Mouse (Mus musculus): ENCODE measurements around the gene Grn.

Gene Grn

GRCm38 (mm10) chr11:102467041-102467631 is 37.0 kb downstream of the Grn start:
- in situ Hi-C loops (cut with MboI, MseI) = no loop called here

DNA sequence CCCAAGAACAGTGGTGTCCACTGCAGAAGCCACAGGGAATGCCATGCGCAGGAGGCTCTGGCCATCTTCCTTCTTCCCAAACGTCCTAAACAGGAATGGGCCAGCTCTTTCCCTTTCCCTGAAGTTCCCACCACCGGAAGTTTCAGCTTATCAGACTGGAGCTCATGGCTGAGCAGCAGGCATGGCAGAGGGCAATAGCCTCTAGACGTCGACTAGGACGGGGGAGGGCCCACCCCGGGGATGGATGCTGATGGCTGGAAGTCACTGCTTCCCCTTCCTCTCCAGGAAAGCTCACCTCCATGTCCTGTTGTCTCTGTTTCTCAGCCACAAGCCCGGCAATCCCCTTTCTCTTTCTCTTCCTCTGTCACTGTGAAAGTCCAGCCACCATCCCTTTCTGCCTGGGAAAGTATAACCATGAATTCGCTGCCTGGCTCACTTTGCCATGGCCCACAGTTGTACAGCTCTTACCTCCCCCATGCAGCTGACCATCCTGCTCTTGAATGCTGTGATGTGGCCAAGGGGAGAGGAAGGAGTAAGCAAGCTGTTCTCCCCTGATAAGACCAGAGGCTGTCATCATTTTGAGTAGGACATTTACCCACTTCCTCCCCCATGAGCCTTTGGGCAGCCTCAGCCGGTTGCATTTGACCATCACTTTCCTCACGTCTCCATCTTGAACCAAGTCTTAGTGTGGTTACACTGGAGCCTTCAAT is 39.7 kb downstream of the Grn start, which contains the start of gene Itga2b:
Gene Itga2b (minus strand): TSS at position 475 of the 710 bp plus-strand sequence.
- in situ Hi-C loops (cut with MboI, MseI) = no loop called here

DNA sequence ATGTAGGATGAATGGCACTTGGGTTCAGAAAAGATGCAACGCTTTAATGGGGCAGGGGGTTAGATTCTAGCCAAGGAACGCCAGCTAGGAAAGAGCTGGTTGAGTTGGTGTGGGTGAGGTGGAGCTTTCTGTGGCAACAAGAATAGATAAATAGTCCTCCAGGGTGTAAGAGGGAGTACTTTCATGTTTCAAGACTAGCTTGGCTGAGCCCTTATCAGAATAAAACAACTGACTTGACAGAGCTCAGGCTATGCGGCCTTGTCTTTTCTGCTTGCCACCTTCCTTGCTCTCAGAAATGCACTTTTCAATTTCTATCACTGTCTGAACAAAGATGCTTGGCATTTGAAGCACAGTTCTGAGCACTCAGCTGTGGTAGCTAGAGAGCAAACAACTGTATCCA is 44.9 kb downstream of the Grn start:
- in situ Hi-C loops (cut with MboI, MseI) = no loop called here

- in situ Hi-C loops (cut with MboI, MseI) = no loop called here
These were observed 48.6 kb downstream of the Grn start for GRCm38 (mm10) chr11:102478671-102479070.

- in situ Hi-C loops (cut with MboI, MseI) = no loop called here
These were observed 49.5 kb downstream of the Grn start for GRCm38 (mm10) chr11:102479581-102479980.

DNA sequence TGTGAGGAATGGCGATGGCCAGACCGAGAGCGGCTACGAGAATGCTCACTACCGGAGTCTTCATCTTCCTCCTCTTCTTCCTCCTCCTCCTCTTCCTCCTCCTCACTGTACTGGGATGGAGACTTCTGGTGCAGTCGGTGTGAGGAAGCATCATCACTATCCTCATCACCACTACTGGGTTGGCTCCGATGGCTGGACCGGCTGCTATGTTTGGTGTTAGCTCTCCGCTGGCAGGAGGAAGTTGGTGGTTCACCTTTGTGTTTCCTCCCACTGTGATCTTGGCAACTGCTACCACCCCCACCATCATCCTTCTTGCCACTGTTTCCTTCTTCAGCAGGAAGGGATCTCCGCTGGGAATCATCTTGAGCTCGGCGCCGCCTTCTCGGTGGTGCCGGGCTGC is 50.0 kb downstream of the Grn start:
- in situ Hi-C loops (cut with MboI, MseI) = no loop called here

DNA sequence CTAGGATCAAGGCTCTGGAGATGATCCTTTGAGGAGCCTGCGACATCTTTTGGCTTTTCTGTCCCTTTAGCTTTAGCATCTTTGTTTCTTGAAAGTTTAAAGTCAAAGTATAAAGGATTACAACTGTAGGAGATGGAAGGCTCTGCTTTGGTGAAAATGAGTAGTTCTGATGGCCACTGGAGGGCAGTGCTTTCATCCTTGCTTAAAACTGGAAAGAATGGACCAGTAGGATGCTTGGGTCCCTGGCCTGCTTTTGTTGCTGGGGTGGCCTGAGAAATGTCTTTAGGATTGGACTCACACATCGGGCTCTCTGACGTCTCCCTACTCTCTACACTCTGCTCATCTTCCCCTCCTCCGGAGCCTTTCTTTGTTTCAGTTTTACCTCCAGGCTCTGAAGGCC is 50.8 kb downstream of the Grn start:
- in situ Hi-C loops (cut with MboI, MseI) = no loop called here

DNA sequence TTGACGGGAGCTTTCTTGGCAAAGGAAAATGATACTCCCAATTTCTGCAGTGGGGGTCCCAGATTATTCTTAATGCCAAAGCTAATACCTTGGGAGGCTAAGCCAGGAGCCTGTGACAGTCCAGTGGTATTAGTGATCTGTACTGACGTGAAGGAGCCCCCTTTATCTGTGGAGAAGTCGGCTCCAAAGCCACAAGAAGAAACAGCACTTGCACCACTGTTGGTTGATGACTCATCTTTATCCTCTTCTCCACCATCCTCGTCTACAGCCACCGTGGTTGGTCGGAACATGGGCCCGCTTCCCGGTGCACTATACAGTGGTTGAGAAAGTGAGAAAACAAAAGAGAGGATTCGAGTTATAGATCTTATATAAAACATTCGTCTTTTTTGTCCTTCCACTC is 51.7 kb downstream of the Grn start:
- in situ Hi-C loops (cut with MboI, MseI) = no loop called here
